Mouse (Mus musculus) kidney, embryonic 16.5 days (tissue): ENCODE results near the gene Cstad. TPM values are rescaled to one million over a fixed set of nuclear protein-coding genes. Genes with fewer than 3 reads are reported as not detected.

Source experiments
- ATAC-seq: fragments of 200-750 bp; cut with Nextera tagmentation; 2 replicates; pipeline ENCODE4 v1.8.0; 2017; ENCODE audit warnings: moderate TSS enrichment; ENCODE audit not compliant: low FRiP score, low TSS enrichment
- H3K27ac ChIP-seq: fragments of 300-500 bp; sonication (generic); 2 replicates; pipeline ENCODE4 v1.5.1; 2014; ENCODE audit warnings: low read length
- H3K27me3 ChIP-seq: fragments of 300-500 bp; sonication (generic); 2 replicates; pipeline ENCODE4 v1.6.1; 2014; ENCODE audit warnings: low read length, control low read depth, mixed read lengths; ENCODE audit not compliant: insufficient read depth
- H3K36me3 ChIP-seq: fragments of 300-500 bp; sonication (generic); 2 replicates; pipeline ENCODE4 v1.6.1; 2014; ENCODE audit warnings: low read length, control low read depth, mixed read lengths; ENCODE audit not compliant: insufficient read depth
- H3K4me1 ChIP-seq: fragments of 300-500 bp; sonication (generic); 2 replicates; pipeline ENCODE4 v1.6.1; 2014; ENCODE audit warnings: low read length, control low read depth, mixed read lengths; ENCODE audit not compliant: insufficient read depth
- H3K4me2 ChIP-seq: fragments of 300-500 bp; sonication (generic); replicated peaks from 2 replicates; pipeline ENCODE4 v1.6.1; 2014; ENCODE audit warnings: low read depth, low read length
- H3K4me3 ChIP-seq: fragments of 300-500 bp; sonication (generic); 2 replicates; pipeline ENCODE4 v1.5.1; 2014; ENCODE audit warnings: mild to moderate bottlenecking, low read length
- H3K9ac ChIP-seq: fragments of 300-500 bp; sonication (generic); replicated peaks from 2 replicates; pipeline ENCODE4 v1.6.1; 2014; ENCODE audit warnings: low read length
- H3K9me3 ChIP-seq: fragments of 300-500 bp; sonication (generic); 2 replicates; pipeline ENCODE4 v1.6.1; 2016; ENCODE audit warnings: low read length, control low read depth
- WGBS: fragments of 180-500 bp; shearing (Covaris S2); extraction: QIAGEN DNeasy Blood & Tissue Kit; methylation state at CpG from one replicate; pipeline ENCODE4 v1.1.7; 2014; 5-methylcytosine and 5-hydroxymethylcytosine counted together
- polyA plus RNA-seq: library from polyadenylated mRNA; unstranded; fragments of >200 nt; fragmentation: Nextera tagmentation; extraction: Ambion mirVana; gene quantifications from 2 replicates; pipeline ENCODE4 v1.2.1, GENCODE M21; 2015

Gene Cstad
- polyA plus RNA-seq, 1 experiment from 2014 or later = 1.5 TPM

- Histone ChIP-seq H3K27ac (no peak overlapping the region), H3K9me3 (no peaks in the 10 kb centered on the region), H3K4me1 (no peaks in the 10 kb centered on the region), H3K4me2 (no peak overlapping the region), H3K9ac (no peak overlapping the region), H3K27me3 (no peaks in the 10 kb centered on the region), H3K4me3 (no peak overlapping the region), H3K36me3 (no peaks in the 10 kb centered on the region)
- whole genome bisulfite sequencing = 85% methylated on average over 3 of the region's 3 CpGs
- ATAC-seq = no peak
Observed at GRCm38 (mm10) chr2:30562553-30562952, 32.3 kb upstream of the Cstad start.

GRCm38 (mm10) chr2:30571647-30572046, 23.2 kb upstream of the Cstad start:
- Histone ChIP-seq H3K27me3 (no peaks in the 10 kb centered on the region), H3K36me3 (no peaks in the 10 kb centered on the region), H3K9me3 (peaks cover 4% of the 10 kb centered on the region; the same call in 1 of the 2 replicates), H3K4me2 (no peak overlapping the region), H3K27ac (no peak overlapping the region), H3K4me1 (no peaks in the 10 kb centered on the region), H3K9ac (no peak overlapping the region), H3K4me3 (no peak overlapping the region)
- no peak for ATAC-seq
- WGBS = 86% methylated on average over 4 of the region's 4 CpGs

- WGBS = 87% methylated on average over 4 of the region's 4 CpGs
- H3K4me2 ChIP-seq = no peak overlapping the region
- H3K36me3 ChIP-seq = no peaks in the 10 kb centered on the region
Observed at GRCm38 (mm10) chr2:30573522-30573921, 21.3 kb upstream of the Cstad start.

GRCm38 (mm10) chr2:30577010-30577409, 17.8 kb upstream of the Cstad start:
- no peak overlapping the region for H3K4me2 ChIP-seq
- H3K27me3 ChIP-seq = no peaks in the 10 kb centered on the region
- peaks cover 7% of the 10 kb centered on the region; the same call in 1 of the 2 replicates for H3K9me3 ChIP-seq
- 89% methylated on average over 9 of the region's 9 CpGs for WGBS
- no peak overlapping the region for H3K27ac ChIP-seq
- H3K36me3 ChIP-seq = no peaks in the 10 kb centered on the region
- H3K4me1 ChIP-seq = no peaks in the 10 kb centered on the region
- no peak for ATAC-seq
- no peak overlapping the region for H3K9ac ChIP-seq
- no peak overlapping the region for H3K4me3 ChIP-seq

More at GRCm38 (mm10) chr2:30573522-30573921, 21.3 kb upstream of the Cstad start:
- Histone ChIP-seq H3K9ac (no peak overlapping the region), H3K27ac (no peak overlapping the region), H3K27me3 (no peaks in the 10 kb centered on the region), H3K4me3 (no peak overlapping the region), H3K4me1 (no peaks in the 10 kb centered on the region), H3K9me3 (peaks cover 4% of the 10 kb centered on the region; the same call in 1 of the 2 replicates)
- no peak for ATAC-seq

GRCm38 (mm10) chr2:30578006-30578405, 16.8 kb upstream of the Cstad start:
- no peak overlapping the region for H3K4me3 ChIP-seq
- no peaks in the 10 kb centered on the region for H3K27me3 ChIP-seq
- 66% methylated on average over 2 of the region's 2 CpGs for WGBS
- no peaks in the 10 kb centered on the region for H3K36me3 ChIP-seq
- no peaks in the 10 kb centered on the region for H3K4me1 ChIP-seq
- no peak overlapping the region for H3K4me2 ChIP-seq
- ATAC-seq = no peak
- peaks cover 13% of the 10 kb centered on the region; the same call in 1 of the 2 replicates for H3K9me3 ChIP-seq
- no peak overlapping the region for H3K9ac ChIP-seq
- H3K27ac ChIP-seq = no peak overlapping the region

GRCm38 (mm10) chr2:30587161-30587560, 7.7 kb upstream of the Cstad start:
- H3K9ac ChIP-seq = peak overlapping the region; percentile 27
- no peak overlapping the region for H3K4me3 ChIP-seq
- H3K9me3 ChIP-seq = 0 out of 2 replicates have a peak, but pooled peaks cover 4% of the 10 kb centered on the region
- peak overlapping the region; percentile 48 for H3K27ac ChIP-seq
- H3K27me3 ChIP-seq = no peaks in the 10 kb centered on the region
- WGBS = 21% methylated on average over 8 of the region's 8 CpGs
- no peaks in the 10 kb centered on the region for H3K36me3 ChIP-seq
- H3K4me1 ChIP-seq = peaks cover 30% of the 10 kb centered on the region
- peak; percentile 33 for ATAC-seq
- no peak overlapping the region for H3K4me2 ChIP-seq

- H3K9ac ChIP-seq = no peak overlapping the region
- no peak overlapping the region for H3K4me3 ChIP-seq
- H3K27me3 ChIP-seq = no peaks in the 10 kb centered on the region
- no peaks in the 10 kb centered on the region for H3K36me3 ChIP-seq
- ATAC-seq = no peak
- 0 out of 2 replicates have a peak overlapping the region, but pooled peaks have one; percentile 26 for H3K27ac ChIP-seq
- H3K9me3 ChIP-seq = 0 out of 2 replicates have a peak, but pooled peaks cover 3% of the 10 kb centered on the region
- H3K4me1 ChIP-seq = peaks cover 30% of the 10 kb centered on the region
- H3K4me2 ChIP-seq = no peak overlapping the region
- WGBS = 61% methylated on average over 2 of the region's 2 CpGs
Observed at GRCm38 (mm10) chr2:30587671-30588070, 7.2 kb upstream of the Cstad start.

GRCm38 (mm10) chr2:30588985-30589511, 5.8 kb upstream of the Cstad start:
- 0 out of 2 replicates have a peak, but pooled peaks have one; percentile 24 for ATAC-seq
- Histone ChIP-seq H3K36me3 (no peaks in the 10 kb centered on the region), H3K4me1 (peaks cover 43% of the 10 kb centered on the region), H3K4me2 (no peak overlapping the region), H3K9me3 (no peaks in the 10 kb centered on the region), H3K27ac (peak overlapping the region; percentile 22; the same call in 1 of the 2 replicates), H3K4me3 (no peak overlapping the region), H3K9ac (no peak overlapping the region), H3K27me3 (no peaks in the 10 kb centered on the region)
- 76% methylated on average over 4 of the region's 4 CpGs for WGBS

- H3K4me3 ChIP-seq = no peak overlapping the region
- no peak for ATAC-seq
- no peak overlapping the region for H3K4me2 ChIP-seq
- H3K36me3 ChIP-seq = no peaks in the 10 kb centered on the region
- H3K27ac ChIP-seq = no peak overlapping the region
- H3K9me3 ChIP-seq = no peaks in the 10 kb centered on the region
- peaks cover 49% of the 10 kb centered on the region for H3K4me1 ChIP-seq
- no peak overlapping the region for H3K9ac ChIP-seq
- WGBS = 74% methylated on average over 4 of the region's 4 CpGs
- no peaks in the 10 kb centered on the region for H3K27me3 ChIP-seq
Observed at GRCm38 (mm10) chr2:30589781-30590180, 5.1 kb upstream of the Cstad start.

- ATAC-seq = peak; percentile 41; the same call in 1 of the 2 replicates
- WGBS = 4% methylated on average over 3 of the region's 3 CpGs
- Histone ChIP-seq H3K4me2 (peak overlapping the region; percentile 43), H3K9ac (peak overlapping the region; percentile 10; the same call in 1 of the 2 replicates), H3K27ac (peak overlapping the region; percentile 60; the same call in 1 of the 2 replicates), H3K4me1 (peaks cover 58% of the 10 kb centered on the region), H3K27me3 (no peaks in the 10 kb centered on the region), H3K4me3 (peak overlapping the region; percentile 14; the same call in 1 of the 2 replicates), H3K36me3 (no peaks in the 10 kb centered on the region), H3K9me3 (no peaks in the 10 kb centered on the region)
Observed at GRCm38 (mm10) chr2:30590909-30591308, 3.9 kb upstream of the Cstad start.
